Mouse (Mus musculus): Measurements from ENCODE around the gene Dstn. TPM values are rescaled to one million over a fixed set of nuclear protein-coding genes. Genes with fewer than 3 reads are reported as not detected.

The Dstn gene
- total RNA-seq, 2 experiments from 2014 or later = 58.8 to 108 TPM

DNA sequence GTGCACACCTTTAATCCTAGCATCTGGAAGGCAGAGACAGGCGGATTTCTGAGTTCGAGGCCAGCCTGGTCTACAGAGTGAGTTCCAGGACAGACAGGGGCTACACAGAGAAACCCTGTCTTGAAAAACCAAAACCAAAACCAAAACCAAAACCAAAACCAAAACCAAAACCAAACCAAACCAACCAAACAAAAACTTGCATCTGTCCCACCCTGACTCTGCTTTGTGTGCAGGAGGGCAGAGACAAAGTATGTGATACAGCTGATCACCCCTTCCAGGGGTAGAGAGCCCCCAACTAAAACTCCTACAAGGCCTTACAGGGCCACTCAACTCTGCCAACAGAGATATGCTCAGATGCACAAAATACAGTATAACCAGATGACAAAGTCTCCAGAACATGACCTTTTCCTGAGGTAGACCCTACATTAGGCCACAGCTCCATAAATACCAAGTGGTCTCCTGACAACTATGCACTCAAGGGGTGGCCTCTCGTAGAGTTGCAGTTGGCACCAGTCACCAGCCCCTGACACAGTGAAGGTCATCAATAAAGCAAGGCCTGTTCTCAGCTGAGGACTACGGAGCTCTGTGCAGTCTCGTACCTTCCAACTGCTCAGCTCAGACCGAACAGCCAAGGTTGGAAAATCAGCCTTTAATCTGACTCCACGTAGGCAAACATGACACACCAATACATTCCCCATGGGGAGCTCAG lies 77.0 kb downstream of the Dstn start:
- ATAC-seq (replicated peaks; ENCODE audit: low FRiP score, poor library complexity, severe bottlenecking) = no peak

Other genes starting within 250 kb of the Dstn start
- not detected in 2 replicates for gene Bfsp1, start 52.1 kb upstream of the Dstn start, total RNA-seq (2015; ENCODE audit: low replicate concordance)
- gene Bfsp1, start 52.1 kb upstream of the Dstn start, total RNA-seq (2017; ENCODE audit: low replicate concordance) = not detected in 2 replicates
- gene Rrbp1, start 95.9 kb downstream of the Dstn start, total RNA-seq (2015; ENCODE audit: low replicate concordance) = 37.8 and 52.0 TPM in 2 replicates
- 21.8 and 24.0 TPM in 2 replicates for gene Rrbp1, start 95.9 kb downstream of the Dstn start, total RNA-seq (2017; ENCODE audit: low replicate concordance)
- gene Banf2, start 117.7 kb downstream of the Dstn start, total RNA-seq (2015; ENCODE audit: low replicate concordance) = not detected in 2 replicates
- not detected in 2 replicates for gene Banf2, start 117.7 kb downstream of the Dstn start, total RNA-seq (2017; ENCODE audit: low replicate concordance)

All from erythroid progenitor cell, adult 5-6 weeks (primary cell).